Mouse (Mus musculus) embryo, embryonic 9.5 days (tissue): ENCODE results near the gene Fez1.

Experiments used
- DNase-seq: peaks from one replicate; pipeline ENCODE4 v3.0.0-alpha.2; 2017; ENCODE audit errors: extremely low spot score

Gene Fez1

GRCm38 (mm10) chr9:36833043-36833881 lies 11.6 kb downstream of the Fez1 start:
- DNase-seq, result peak; percentile 52

- DNase-seq, result no peak
Measured at GRCm38 (mm10) chr9:36833914-36834313, 12.2 kb downstream of the Fez1 start.

DNA sequence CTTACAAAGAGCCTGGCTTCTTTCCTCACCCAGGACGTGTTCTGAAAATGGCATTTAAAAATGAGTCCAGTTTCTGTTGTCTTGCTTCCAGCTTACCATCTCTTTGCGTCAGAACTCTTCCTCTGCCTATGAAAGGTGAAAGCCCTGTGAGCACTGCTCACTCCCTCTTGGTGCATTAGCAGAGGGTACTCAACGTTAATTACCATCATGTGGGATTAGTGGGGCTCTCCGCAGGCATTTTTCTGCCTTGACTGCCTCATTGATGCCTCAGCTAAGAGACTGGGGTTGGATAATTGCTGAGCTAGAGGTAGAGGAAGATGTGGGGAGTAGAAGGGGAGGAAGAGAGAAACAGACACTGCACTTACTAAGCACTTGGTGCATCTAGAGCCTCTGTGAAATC lies 24.7 kb downstream of the Fez1 start:
- no peak for DNase-seq

- DNase-seq, result no peak
Measured at GRCm38 (mm10) chr9:36848661-36849060, 27.0 kb downstream of the Fez1 start.

GRCm38 (mm10) chr9:36850091-36850490 lies 28.4 kb downstream of the Fez1 start:
- DNase-seq, result no peak

GRCm38 (mm10) chr9:36852175-36852574 lies 30.5 kb downstream of the Fez1 start:
- no peak for DNase-seq

DNA sequence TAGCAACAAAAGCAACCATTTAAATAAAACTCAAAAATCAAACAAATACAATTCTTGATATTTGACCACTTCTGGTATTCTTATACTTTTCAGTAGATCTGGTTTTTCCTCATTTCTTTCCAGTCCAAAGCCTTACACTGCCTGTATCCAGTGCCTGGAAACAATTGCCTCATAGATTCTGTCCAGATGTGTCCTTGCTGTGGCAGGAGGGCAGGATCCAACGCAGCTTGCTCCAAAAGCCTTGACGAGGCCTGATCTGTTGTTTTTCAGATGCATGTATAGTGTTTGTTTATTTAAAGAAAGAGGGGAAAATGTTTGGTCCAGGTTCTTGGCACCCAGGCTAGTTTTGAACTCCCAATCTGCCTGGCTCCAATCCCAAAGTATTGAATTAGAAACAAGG lies 34.7 kb downstream of the Fez1 start:
- no peak for DNase-seq

- DNase-seq, result peak; percentile 19
Measured at GRCm38 (mm10) chr9:36857476-36858117, 35.9 kb downstream of the Fez1 start.

DNA sequence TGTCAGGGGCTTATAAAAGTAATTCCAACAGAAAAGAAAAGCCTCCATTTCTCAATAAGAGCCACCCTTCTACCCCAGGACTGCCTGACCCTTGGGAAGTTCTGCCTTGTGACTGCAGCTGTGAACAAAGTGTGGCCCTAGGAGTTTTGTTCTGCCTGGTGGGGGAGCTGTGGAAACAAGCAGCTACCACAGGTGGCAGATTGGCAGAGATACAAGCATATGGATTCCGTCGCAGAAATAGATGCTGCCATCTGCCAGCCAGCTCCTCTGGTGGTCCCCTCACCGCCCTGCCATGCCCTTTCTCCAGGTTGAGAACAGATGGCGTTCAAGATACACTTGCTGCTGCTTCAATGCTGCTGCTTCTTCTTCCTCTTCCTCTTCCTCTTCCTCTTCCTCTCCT lies 37.0 kb downstream of the Fez1 start:
- no peak for DNase-seq

DNA sequence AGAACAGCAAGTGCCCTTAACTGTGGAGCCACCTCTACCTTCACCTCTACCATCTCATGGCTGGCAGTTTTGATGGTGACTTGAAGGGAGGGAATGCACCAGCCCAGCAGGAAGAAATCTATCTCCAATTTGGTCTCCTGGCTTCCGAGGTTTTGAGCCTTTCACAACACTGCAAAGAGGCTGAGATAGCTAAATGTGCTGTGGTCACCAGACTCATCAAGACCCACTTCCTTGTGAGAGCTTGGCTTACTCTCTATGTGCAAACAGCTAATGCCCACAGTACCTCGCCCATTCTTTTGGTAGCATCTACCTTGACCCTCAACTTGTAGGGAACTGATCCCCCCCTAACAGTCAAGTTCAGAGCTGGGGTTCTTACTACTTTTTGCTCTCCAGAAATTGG lies 40.9 kb downstream of the Fez1 start:
- no peak for DNase-seq

- no peak for DNase-seq
Measured at GRCm38 (mm10) chr9:36863694-36864093, 42.0 kb downstream of the Fez1 start.

DNA sequence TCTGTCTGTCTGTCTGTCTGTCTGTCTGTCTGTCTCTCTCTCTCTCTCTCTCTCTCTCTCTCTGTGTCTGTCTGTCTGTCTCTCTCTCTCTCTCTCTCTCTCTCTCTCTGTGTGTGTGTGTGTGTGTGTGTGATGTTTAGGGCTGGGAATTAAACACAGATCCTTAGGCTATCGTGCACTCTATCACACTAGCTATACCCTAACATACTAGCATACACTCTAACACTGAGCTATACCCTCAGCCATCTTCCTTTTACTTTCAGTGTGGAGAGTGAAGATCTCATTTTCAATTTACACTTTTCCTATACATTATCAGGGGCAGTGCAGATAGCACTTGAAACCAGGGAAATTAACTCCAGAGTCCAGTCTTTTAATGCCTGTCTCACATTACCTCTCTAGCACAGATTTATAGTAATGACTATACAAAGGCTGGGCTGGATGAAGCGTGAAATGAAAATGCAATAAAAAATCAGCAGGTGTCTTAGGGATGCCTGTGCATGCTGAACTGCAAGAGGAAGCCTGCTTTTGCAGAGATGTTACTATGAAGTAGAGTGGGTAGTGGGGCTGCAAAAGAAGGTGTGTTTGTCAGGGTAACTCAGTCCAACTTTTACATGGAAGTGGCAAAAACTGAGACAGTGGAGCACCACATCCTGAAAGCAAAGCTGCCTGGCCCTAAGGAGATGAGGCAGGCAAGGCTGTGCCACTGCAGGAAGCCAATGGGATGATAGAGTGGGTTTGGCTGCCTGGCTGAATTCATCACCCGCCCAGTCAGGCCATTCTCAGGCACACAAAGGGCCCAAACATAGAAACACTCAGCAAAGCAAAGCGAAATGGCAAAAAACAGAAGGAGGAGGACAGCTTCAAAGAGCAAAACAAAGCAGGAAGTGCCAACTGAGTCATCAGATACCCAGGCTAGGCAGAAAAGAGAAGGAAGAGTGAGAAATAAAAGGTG lies 43.5 kb downstream of the Fez1 start:
- peak; percentile 20 for DNase-seq

- no peak for DNase-seq
Measured at GRCm38 (mm10) chr9:36868662-36869061, 47.0 kb downstream of the Fez1 start.

DNA sequence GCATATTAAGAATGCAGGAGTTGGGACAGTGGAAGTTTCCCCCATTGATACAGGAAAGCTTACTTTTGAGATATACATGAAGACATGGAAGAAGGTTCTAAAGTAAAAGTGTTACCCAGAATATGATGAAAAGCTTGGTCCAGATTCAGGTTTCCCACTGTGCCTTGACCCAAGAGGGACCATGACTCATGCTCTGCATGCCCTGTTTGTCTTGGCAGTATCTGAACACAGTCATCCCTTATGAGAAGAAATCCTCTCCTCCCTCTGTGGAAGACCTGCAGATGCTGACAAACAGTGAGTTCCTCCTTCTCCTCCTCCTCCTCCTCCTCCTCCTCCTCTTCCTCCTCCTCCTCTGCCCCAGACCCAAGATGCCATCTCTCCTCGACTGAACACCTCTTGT lies 48.6 kb downstream of the Fez1 start:
- DNase-seq, result no peak

DNA sequence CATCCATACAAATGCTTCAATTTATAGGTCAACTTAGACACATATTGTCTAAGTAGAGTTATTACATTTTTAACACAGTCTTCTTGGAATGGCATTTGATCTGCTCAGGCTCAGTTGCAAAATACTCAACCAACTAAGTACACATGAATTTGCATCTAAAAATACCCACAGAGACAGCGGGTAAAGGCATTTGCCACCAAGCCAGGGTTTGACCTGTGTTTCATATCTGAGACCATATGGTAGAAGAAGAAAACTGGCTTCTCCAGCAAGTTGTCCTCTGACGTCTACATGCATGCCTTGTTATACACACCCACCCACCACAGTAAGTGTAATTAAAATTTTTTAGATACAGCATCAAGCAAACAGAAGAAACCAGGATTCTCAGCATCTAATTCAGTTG lies 52.1 kb downstream of the Fez1 start:
- DNase-seq, result no peak

GRCm38 (mm10) chr9:36876313-36876712 lies 54.6 kb downstream of the Fez1 start:
- DNase-seq, result no peak

GRCm38 (mm10) chr9:36876787-36877186 lies 55.1 kb downstream of the Fez1 start:
- DNase-seq, result no peak

DNA sequence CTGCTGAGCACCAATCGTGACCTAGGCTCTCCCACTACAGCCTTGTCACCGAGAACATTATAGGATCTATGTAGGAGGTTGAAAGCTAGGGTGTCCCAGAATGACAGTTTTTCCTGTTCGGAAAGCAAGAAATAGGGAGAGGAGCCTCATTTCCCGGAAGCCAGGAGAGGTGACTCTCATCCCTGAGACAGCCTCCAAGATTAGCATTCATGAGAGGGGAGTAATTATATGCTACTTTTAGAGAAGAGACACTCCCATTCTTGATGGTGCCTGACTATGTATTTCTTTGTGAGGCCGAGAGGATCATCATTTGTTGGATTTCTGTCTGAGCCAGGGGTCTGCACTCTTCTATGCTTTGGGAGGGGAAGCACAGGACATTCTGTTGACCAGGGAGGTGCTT lies 60.0 kb downstream of the Fez1 start:
- no peak for DNase-seq

GRCm38 (mm10) chr9:36882034-36882745 lies 60.5 kb downstream of the Fez1 start:
- DNase-seq, result no peak

GRCm38 (mm10) chr9:36883569-36883968 lies 61.9 kb downstream of the Fez1 start:
- no peak for DNase-seq

- peak; percentile 24 for DNase-seq
Measured at GRCm38 (mm10) chr9:36885237-36885636, 63.6 kb downstream of the Fez1 start.

- DNase-seq, result peak; percentile 58
Measured at GRCm38 (mm10) chr9:36890552-36890951, 68.9 kb downstream of the Fez1 start.
